Mouse (Mus musculus): ENCODE measurements around the gene Tmem164.

The Tmem164 gene

GRCm38 (mm10) chrX:142827644-142828043 lies 146.4 kb downstream of the Tmem164 start:
- in situ Hi-C loops (cut with MboI, MseI), result no loop called here

DNA sequence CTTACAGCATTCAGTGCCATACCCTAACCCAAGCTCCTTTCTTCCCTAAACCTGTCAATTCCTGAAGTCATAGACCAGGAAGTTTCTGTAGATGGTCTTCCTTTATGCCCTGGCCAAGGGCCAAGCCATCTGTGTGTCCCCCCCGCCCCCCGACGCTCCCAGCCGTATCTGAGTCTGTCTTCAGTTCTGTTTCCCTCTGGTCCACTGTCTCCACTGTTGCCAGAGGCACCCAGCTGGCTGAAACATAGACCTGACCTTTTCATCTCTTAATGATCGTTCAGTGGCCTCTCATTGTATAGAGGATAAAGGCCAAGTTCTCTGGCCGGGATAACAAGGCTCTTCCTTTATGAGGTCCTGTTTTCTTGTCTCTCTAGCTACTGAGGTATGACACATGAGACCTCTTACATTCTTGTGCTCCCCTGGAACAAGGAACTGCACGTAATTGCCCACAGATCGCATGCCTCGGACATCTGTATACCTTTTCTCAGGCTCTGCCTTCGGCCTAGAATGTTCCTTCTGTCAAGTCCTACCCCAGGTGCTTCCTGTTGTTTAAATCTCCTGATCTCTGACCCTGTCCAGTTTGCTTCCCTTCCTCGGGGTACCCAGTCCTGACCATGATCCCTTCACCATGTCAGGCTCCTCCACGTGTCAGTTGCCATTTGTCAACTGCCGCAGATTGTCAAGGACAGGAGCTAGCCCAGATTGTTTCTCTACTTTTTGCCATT lies 147.1 kb downstream of the Tmem164 start:
- in situ Hi-C loops (cut with MboI, MseI), result no loop called here

GRCm38 (mm10) chrX:142829267-142829666 lies 148.1 kb downstream of the Tmem164 start:
- in situ Hi-C loops (cut with MboI, MseI), result no loop called here

DNA sequence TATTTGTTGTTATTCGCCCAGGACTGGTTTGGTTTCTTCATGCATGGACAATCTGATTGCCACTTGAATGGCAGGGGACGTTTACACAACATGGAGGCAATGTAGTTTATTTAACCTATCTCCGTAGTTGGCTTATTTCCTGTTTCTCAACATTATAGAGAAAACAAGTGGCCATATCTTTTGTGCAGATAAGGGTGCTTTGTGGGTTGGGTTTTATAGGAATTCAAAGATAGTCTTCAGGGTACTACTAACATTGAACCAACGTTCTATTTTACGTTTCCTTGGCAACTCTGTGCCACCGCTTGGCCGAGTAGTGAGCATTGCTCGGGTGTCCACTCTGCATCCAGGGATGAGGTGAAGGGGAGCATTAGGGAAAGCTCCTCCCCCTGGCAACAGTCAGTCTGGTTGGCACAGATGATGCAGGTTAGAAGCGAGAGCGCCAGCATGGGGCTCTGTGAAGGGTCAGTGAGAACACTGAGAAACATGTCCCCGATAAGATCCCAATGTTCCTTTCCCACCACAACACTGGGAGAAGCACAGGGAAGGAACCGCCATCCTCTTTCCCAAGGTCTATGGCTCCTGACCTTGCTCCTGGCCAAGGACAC lies 148.8 kb downstream of the Tmem164 start:
- in situ Hi-C loops (cut with MboI, MseI), result no loop called here

GRCm38 (mm10) chrX:142830572-142830971 lies 149.4 kb downstream of the Tmem164 start:
- in situ Hi-C loops (cut with MboI, MseI), result no loop called here

- in situ Hi-C loops (cut with MboI, MseI), result no loop called here
Observed at GRCm38 (mm10) chrX:142832221-142832620, 151.0 kb downstream of the Tmem164 start.

- in situ Hi-C loops (cut with MboI, MseI), result no loop called here
Observed at GRCm38 (mm10) chrX:142833164-142833796, 152.1 kb downstream of the Tmem164 start.

DNA sequence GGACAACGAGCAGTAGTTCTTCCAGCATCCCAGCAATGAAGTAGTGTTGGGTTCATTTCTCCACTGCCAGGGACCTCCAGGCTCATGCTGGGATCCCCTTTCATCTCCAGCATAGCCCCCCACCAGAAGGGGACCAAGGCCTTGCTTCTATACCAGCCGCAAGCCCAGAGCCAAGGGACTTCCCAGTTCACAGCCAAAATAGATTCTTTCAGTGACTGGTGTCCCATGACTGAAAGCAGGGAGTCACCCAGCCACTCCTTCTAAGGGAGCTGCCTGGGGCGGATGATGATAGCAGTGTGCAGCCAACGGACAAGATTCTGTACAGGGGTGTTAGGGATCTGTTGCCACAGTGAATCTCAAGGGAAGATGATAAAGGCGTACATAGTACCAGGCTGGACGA lies 153.6 kb downstream of the Tmem164 start:
- in situ Hi-C loops (cut with MboI, MseI), result no loop called here

DNA sequence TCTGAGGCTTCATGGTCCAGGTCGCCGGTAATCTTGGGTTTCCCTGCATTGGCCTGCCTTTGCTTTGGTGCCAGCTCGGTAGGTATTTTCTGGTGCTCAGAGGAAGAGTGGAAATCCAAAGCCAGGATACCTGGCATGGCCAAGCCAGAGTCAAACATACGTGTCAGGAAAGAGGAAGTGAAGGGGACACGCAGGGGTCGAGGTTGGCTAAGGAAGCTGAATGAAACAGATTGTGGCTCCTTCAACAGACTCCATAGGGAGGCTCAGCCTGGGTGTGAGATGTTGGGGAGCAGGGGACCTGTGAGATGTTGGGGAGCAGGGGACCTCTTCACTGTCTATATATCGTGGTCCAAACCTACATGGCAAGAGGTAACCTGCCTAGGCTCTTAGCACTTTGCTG lies 155.2 kb downstream of the Tmem164 start:
- in situ Hi-C loops (cut with MboI, MseI), result no loop called here

- in situ Hi-C loops (cut with MboI, MseI), result no loop called here
Observed at GRCm38 (mm10) chrX:142837316-142837715, 156.1 kb downstream of the Tmem164 start.

DNA sequence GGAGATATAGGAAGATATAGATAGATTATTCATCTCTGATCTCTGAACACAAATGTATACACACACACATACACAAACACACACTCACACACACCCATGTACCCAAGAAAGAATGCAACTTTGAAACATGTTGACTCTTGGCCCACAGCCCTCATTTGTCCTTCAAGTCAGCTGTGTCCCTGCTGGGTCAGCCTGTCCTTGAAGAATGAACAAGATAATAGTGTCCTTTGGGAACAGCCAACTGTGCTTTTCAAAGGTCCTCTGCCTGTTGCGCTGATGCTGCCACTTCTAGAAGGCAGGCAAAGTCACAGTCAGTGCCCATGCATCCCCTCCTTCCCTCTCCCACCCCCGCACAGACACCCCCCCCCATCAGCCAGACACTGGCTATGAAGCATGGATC lies 157.6 kb downstream of the Tmem164 start:
- in situ Hi-C loops (cut with MboI, MseI), result no loop called here

DNA sequence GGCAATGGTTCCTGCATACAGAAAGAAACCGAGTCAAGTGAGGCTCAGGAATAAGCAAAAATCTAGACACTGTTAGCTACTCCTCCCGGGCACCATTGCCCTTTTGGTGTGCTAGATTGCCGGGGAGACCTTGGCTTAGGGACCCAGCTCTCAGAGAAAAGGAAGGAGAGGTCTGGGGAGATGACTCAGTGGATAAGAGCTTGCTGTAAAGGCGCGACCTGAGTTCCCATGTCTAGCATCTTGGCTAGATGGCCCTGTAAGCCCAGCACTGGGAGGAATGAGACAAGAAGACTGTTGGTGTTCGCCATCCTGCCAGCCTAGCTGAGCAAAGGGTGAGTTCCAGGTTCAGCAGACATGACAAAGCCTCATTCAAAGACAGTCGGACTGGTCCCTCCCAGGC lies 158.2 kb downstream of the Tmem164 start:
- in situ Hi-C loops (cut with MboI, MseI), result no loop called here

DNA sequence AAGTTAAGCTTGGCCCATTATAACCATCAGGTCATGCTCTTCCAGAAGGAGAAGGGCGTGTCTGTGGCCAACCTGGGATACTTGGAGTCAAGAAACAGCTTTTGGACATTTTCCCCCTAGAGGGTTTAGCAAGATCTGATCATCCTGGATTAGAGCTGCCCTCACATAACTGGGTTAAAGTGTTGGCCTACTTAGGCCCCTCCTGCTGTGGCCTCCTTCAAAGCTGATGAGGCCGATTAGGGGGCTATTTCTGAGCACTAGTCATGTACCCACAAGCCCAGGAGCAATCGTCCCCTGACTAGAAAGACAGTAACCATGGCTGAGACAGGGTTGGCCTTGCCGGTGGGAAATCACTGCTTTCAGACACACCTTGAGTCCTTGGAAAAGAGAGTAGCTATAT lies 160.7 kb downstream of the Tmem164 start:
- in situ Hi-C loops (cut with MboI, MseI), result no loop called here

GRCm38 (mm10) chrX:142846266-142846665 lies 165.1 kb downstream of the Tmem164 start:
- in situ Hi-C loops (cut with MboI, MseI), result no loop called here

DNA sequence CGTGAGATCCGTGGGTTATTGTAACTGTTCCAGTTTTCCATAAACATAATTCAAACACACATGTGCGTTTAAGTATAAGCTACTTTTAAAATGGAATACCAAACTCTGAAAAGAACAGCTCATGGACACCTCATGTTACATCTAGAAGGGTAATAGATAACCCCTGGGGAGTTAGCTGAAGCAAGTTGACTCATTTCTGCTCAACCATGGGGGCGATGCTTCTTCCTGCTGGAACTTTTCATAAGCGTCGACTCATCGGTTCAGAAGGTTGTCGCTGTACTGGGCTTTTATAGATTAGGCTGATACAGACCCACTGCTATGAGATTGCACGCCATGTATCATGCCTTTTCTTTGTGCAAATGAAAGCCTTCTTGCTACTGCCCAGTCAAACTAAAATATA lies 166.8 kb downstream of the Tmem164 start:
- in situ Hi-C loops (cut with MboI, MseI), result no loop called here

DNA sequence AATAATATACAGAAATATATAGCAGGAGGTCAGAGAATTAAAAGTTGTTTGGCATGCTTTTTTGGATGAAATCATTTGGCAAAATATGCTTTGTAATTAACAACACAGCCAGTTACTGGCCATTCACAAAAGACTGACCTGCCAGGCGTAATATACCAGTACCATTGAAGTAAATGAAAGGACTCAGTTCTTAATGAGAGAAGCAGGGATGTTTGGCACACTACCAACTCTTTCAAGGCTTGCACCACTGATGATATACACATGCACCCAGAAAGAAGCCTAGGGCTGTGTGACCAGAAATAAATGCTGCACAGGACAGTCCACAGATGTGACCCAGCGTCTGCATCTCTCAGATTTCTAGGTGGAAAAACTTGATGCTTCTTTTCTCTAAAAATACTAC lies 188.6 kb downstream of the Tmem164 start:
- in situ Hi-C loops (cut with MboI, MseI), result no loop called here

DNA sequence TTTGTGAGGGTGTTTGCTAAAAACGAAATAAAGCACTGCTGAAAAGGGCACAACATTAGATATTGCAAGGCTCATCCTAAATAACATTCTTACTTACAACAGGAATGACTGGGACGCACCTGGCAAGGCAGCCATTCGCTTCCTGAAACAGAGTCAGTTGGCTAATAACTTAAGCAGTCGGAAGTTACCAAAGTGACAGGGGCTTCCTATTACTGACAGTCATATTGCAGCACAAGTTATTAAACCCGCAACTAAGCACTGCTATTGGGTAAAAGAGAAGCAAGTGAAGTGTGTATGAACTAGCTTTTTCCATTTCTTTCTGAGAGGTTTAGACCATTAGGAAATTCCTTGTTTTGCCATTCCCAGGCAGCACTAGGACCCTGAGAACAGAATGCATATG lies 201.0 kb downstream of the Tmem164 start:
- in situ Hi-C loops (cut with MboI, MseI), result no loop called here

DNA sequence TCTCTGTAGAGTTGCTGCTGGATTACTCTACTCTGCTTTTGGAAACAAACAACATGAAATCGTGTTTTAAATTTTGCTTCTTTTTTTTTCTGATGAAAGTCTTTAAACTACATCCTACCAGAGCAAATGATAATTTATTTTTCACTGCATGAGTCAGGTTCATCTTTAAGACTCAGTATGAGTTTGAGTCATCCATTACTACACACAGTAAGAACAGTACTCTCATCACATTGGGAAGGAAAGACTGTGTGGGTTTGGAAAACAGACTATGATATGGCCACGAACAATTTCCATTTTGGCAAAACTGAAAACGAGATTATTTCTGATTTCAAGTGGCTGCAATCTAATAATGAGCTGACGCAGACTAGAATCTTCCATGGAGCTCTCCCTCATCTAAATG lies 202.4 kb downstream of the Tmem164 start:
- in situ Hi-C loops (cut with MboI, MseI), result no loop called here

- in situ Hi-C loops (cut with MboI, MseI), result no loop called here
Observed at GRCm38 (mm10) chrX:142885962-142886361, 204.8 kb downstream of the Tmem164 start.

Data from T-helper 2 cell (primary cell).